Mouse (Mus musculus) fibroblast of lung, adult 2 months (primary cell): ENCODE results near the gene Rchy1.
A peak's percentile ranks its signal among the peaks of the same experiment; 100 is the strongest.

Source experiments
- DNase-seq: peaks from one replicate; pipeline ENCODE4 v3.0.0-alpha.2; 2011; ENCODE audit warnings: low read depth

The Rchy1 gene

GRCm38 (mm10) chr5:91962639-91963440 is at the start of gene Rchy1:
Gene Rchy1 (minus strand): TSS chr5:91963068.
- DNase-seq, result peak; percentile 79

GRCm38 (mm10) chr5:92011756-92012155 is 48.9 kb upstream of the Rchy1 start:
- no peak for DNase-seq

GRCm38 (mm10) chr5:92009827-92010226 is 47.0 kb upstream of the Rchy1 start:
- no peak for DNase-seq

- no peak for DNase-seq
Observed at GRCm38 (mm10) chr5:92003011-92003410, 40.1 kb upstream of the Rchy1 start.

GRCm38 (mm10) chr5:92000770-92001169 is 37.9 kb upstream of the Rchy1 start:
- DNase-seq, result no peak

GRCm38 (mm10) chr5:91994546-91994945 is 31.7 kb upstream of the Rchy1 start:
- DNase-seq, result no peak

GRCm38 (mm10) chr5:91993061-91993460 is 30.2 kb upstream of the Rchy1 start:
- no peak for DNase-seq

- no peak for DNase-seq
Observed at GRCm38 (mm10) chr5:91991191-91991937, 28.5 kb upstream of the Rchy1 start.

GRCm38 (mm10) chr5:91989261-91989660 is 26.4 kb upstream of the Rchy1 start:
- no peak for DNase-seq

- no peak for DNase-seq
Observed at GRCm38 (mm10) chr5:91987799-91988198, 24.9 kb upstream of the Rchy1 start.

GRCm38 (mm10) chr5:91987236-91987635 is 24.4 kb upstream of the Rchy1 start, which contains the start of gene Odaph:
Gene Odaph (plus strand): TSS chr5:91987475.
- DNase-seq, result no peak

GRCm38 (mm10) chr5:91985721-91986120 is 22.9 kb upstream of the Rchy1 start:
- DNase-seq, result no peak

- no peak for DNase-seq
Observed at GRCm38 (mm10) chr5:91983490-91983889, 20.6 kb upstream of the Rchy1 start.

- no peak for DNase-seq
Observed at GRCm38 (mm10) chr5:91981176-91981840, 18.4 kb upstream of the Rchy1 start.

- no peak for DNase-seq
Observed at GRCm38 (mm10) chr5:91977397-91977770, 14.5 kb upstream of the Rchy1 start.

GRCm38 (mm10) chr5:91976566-91977396 is 13.9 kb upstream of the Rchy1 start:
- no peak for DNase-seq

- DNase-seq, result no peak
Observed at GRCm38 (mm10) chr5:91975758-91976157, 12.9 kb upstream of the Rchy1 start.

GRCm38 (mm10) chr5:91974002-91974401 is 11.1 kb upstream of the Rchy1 start:
- no peak for DNase-seq

- DNase-seq, result no peak
Observed at GRCm38 (mm10) chr5:91972046-91972445, 9.2 kb upstream of the Rchy1 start.

GRCm38 (mm10) chr5:91962259-91962638 is 619 bp downstream of the Rchy1 start:
- DNase-seq, result peak; percentile 72

- DNase-seq, result no peak
Observed at GRCm38 (mm10) chr5:91961370-91961769, 1.5 kb downstream of the Rchy1 start.
